Mouse (Mus musculus) kidney, adult 2 months (tissue): ENCODE data around the gene Pramef12. TPM values are rescaled to one million over a fixed set of nuclear protein-coding genes. Genes with fewer than 3 reads are reported as not detected.

ENCODE experiments used
- DNase-seq: peaks from one replicate; pipeline ENCODE4 v3.0.0; 2021
- H3K27ac ChIP-seq: fragments of 200-500 bp; 2 replicates; pipeline ENCODE4 v1.5.1; 2012; ENCODE audit warnings: low read depth, low read length, control low read depth, inconsistent platforms; ENCODE audit not compliant: insufficient read depth
- H3K27me3 ChIP-seq: fragments of 200-500 bp; replicated peaks from 2 replicates; pipeline ENCODE4 v1.6.1; 2012; ENCODE audit warnings: mild to moderate bottlenecking, moderate library complexity, low read length, inconsistent platforms; ENCODE audit not compliant: control insufficient read depth, insufficient read depth
- H3K36me3 ChIP-seq: fragments of 200-500 bp; 2 replicates; pipeline ENCODE4 v1.6.1; 2012; ENCODE audit warnings: mild to moderate bottlenecking, moderate library complexity, low read length, inconsistent platforms; ENCODE audit not compliant: control insufficient read depth, insufficient read depth
- H3K4me1 ChIP-seq: fragments of 200-500 bp; 2 replicates; pipeline ENCODE4 v1.6.1; 2011; ENCODE audit warnings: low read length; ENCODE audit not compliant: control insufficient read depth, insufficient read depth
- H3K4me3 ChIP-seq: fragments of 200-500 bp; 2 replicates; pipeline ENCODE4 v1.5.1; 2011; ENCODE audit warnings: mild to moderate bottlenecking, low read depth, low read length, control low read depth; ENCODE audit not compliant: insufficient read depth
- CTCF ChIP-seq: fragments of 200-500 bp; conservative IDR thresholded peaks from 2 replicates; pipeline ENCODE4 v1.5.1; 2011; ENCODE audit warnings: low read depth, mild to moderate bottlenecking, control low read depth, low read length, moderate library complexity, mixed read lengths; ENCODE audit not compliant: insufficient read depth, insufficient read length
- POLR2A ChIP-seq: fragments of 200-500 bp; IDR thresholded peaks from one replicate; pipeline ENCODE4 v1.6.1; 2011; ENCODE audit warnings: low read depth, low read length, control low read depth
- WGBS: fragments of 180-500 bp; shearing (Covaris S2); methylation state at CpG from one replicate; pipeline ENCODE4 v1.1.7; 2018; 5-methylcytosine and 5-hydroxymethylcytosine counted together
- polyA plus RNA-seq: library from polyadenylated mRNA; depleted of rRNA; stranded (reverse); fragments of >200 nt; gene quantifications from 2 replicates; pipeline ENCODE4 v1.2.3, GENCODE M21; 2012; rRNA removed

Pramef12 gene
- 0.22 and 0.23 TPM in 2 replicates for polyA plus RNA-seq

DNA sequence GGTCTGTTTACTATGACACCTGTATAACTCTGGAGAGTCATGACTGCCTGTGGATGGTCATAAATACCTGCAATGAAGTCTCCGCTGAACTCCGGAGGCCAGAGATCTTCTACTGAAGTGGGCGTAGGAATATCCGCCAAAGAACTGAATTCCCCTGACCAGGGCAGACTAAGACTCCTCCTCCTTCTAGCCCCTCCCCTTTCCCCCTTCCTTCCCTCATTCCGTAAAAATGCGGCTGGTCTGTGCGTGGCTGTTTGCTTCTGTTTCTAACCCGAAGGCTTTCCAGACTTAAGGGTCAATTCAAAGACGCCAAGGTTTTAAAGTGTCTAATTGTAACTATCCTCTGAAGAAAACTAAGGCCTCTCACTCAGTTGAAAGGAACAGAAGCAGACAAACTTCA, at the start of gene Pramef12:
Gene Pramef12, minus strand, starts transcription at position 175 of the 400 bp plus-strand sequence.
- TF ChIP-seq POLR2A (no peak), CTCF (no peak)
- H3K27ac ChIP-seq: no peak within 1 kb of the TSS
- WGBS: 81% methylated on average over 9 of the region's 9 CpGs
- no peak within 1 kb of the TSS for H3K4me3 ChIP-seq
- H3K36me3 ChIP-seq: no peaks in the 10 kb centered on the region
- DNase-seq: no peak
- H3K27me3 ChIP-seq: no peaks in the 10 kb centered on the region
- H3K4me1 ChIP-seq: no peaks in the 10 kb centered on the region

- WGBS: 64% methylated on average over 2 of the region's 2 CpGs
- DNase-seq: no peak
Measured at GRCm38 (mm10) chr4:144453217-144453616, 45.0 kb upstream of the Pramef12 start, which contains the start of gene Gm9944. Gene Gm9944 (minus strand): TSS chr4:144453317.

DNA sequence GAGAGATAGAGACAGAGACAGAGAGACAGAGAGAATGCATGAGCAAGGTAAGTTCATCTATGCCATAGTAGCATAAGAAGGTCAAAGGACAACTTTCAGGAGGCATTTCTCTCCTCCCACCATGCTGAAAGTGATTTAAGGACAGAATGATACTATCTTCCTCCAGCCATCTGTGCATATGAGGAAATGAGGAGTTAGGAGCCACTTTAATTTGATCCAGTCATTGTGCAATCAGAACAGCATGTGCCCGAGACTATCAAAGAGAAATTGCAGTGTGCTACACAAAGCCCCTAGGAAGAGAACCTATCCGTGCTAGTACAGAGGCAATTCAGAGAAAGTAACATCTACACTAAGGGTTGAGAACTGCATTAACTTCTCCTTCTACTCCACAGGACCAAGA, 40.3 kb upstream of the Pramef12 start:
- no peak for DNase-seq
- no peak for TF ChIP-seq POLR2A
- TF ChIP-seq CTCF: no peak
- 70% methylated on average over 2 of the region's 2 CpGs for WGBS
- Histone ChIP-seq H3K27me3 (no peaks in the 10 kb centered on the region), H3K27ac (no peak overlapping the region), H3K4me3 (no peak overlapping the region), H3K36me3 (no peaks in the 10 kb centered on the region), H3K4me1 (no peaks in the 10 kb centered on the region)

More at GRCm38 (mm10) chr4:144453217-144453616, 45.0 kb upstream of the Pramef12 start, which contains the start of gene Gm9944:
- Histone ChIP-seq H3K4me3 (no peak within 1 kb of the TSS), H3K27me3 (no peaks in the 10 kb centered on the region), H3K27ac (no peak within 1 kb of the TSS), H3K36me3 (no peaks in the 10 kb centered on the region), H3K4me1 (no peaks in the 10 kb centered on the region)
- TF ChIP-seq POLR2A: no peak
- TF ChIP-seq CTCF: no peak

DNA sequence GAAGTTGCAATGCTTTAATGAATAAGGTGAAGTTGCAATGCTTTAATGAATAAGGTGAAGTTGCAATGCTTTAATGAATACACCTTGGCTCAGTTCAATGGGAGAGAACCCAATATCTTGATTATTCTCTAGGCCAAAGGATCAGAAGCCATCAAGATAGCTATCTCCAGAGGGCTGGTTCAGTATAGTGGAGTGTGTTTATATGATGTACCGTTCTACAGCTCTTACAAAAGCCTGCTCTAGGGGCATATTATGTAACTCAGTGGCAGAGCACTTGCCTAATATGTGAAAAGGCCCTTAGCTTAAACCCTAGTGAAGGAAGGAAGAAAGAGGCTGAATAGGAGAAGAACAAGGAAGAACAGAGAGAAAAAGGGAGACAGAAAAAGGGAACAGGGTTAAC, 33.3 kb upstream of the Pramef12 start:
- no peaks in the 10 kb centered on the region for H3K4me1 ChIP-seq
- no peaks in the 10 kb centered on the region for H3K36me3 ChIP-seq
- DNase-seq: no peak
- no peak overlapping the region for H3K27ac ChIP-seq
- 79% methylated on average over 1 of the region's 1 CpGs for WGBS
- H3K27me3 ChIP-seq: no peaks in the 10 kb centered on the region
- TF ChIP-seq CTCF (no peak), POLR2A (no peak)
- H3K4me3 ChIP-seq: no peak overlapping the region

DNA sequence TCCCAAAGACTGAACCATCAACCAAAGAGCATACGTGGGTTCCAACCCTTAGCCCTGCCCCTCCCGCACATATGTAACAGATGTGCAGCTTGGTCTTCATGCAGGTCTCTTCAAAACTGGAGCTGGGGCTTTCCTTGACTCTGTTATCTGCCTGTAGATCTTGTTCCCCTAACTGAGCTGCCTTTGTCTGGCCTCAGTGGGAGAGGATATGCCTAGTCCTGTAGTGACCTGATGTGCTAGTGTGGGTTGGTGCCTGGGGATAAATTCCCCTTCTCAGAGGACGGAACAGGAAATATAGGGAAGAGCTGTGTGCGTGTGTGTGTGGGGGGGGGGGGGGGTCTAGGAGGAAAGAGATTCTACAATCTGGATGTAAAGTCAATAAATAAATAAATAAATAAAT, 32.8 kb upstream of the Pramef12 start:
- H3K27me3 ChIP-seq: no peaks in the 10 kb centered on the region
- no peaks in the 10 kb centered on the region for H3K4me1 ChIP-seq
- H3K27ac ChIP-seq: no peak overlapping the region
- H3K36me3 ChIP-seq: no peaks in the 10 kb centered on the region
- H3K4me3 ChIP-seq: no peak overlapping the region
- TF ChIP-seq CTCF: no peak
- no peak for TF ChIP-seq POLR2A
- 88% methylated on average over 4 of the region's 4 CpGs for WGBS
- no peak for DNase-seq

DNA sequence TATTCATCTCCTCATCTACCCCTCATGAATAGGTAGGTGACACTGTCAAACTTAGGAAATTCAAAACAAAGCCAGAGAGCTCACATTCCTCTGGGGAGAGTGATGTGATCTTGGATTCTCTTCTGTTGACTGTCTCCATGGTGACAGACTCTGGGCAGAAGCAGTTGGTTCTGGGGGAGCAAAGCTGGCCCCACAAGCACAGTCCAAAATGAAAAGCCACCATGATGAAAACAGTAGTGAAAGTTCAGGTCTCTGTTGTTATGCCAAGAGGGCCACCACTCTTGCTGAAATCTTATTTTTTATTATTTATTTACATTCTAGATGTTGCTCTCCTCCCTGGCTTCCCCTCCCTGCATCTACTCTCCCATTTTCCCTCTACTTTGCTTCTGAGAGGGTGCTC, 30.4 kb upstream of the Pramef12 start, which contains the start of gene 1700012P22Rik:
Gene 1700012P22Rik, minus strand, starts transcription at position 101 of the 400 bp plus-strand sequence.
- Histone ChIP-seq H3K27ac (no peak within 1 kb of the TSS), H3K27me3 (no peaks in the 10 kb centered on the region), H3K36me3 (no peaks in the 10 kb centered on the region), H3K4me1 (no peaks in the 10 kb centered on the region), H3K4me3 (no peak within 1 kb of the TSS)
- no peak for DNase-seq
- TF ChIP-seq POLR2A (no peak), CTCF (no peak)

- H3K27me3 ChIP-seq: no peaks in the 10 kb centered on the region
- H3K36me3 ChIP-seq: no peaks in the 10 kb centered on the region
- DNase-seq: no peak
- H3K4me3 ChIP-seq: no peak overlapping the region
- H3K4me1 ChIP-seq: no peaks in the 10 kb centered on the region
- 84% methylated on average over 5 of the region's 5 CpGs for WGBS
- no peak overlapping the region for H3K27ac ChIP-seq
- TF ChIP-seq POLR2A (no peak), CTCF (no peak)
Measured at GRCm38 (mm10) chr4:144433216-144433615, 25.0 kb upstream of the Pramef12 start.
